Mouse (Mus musculus) cortical plate, adult 2 months (tissue): Measurements from ENCODE around the gene Col4a3.

Source experiments
- CTCF ChIP-seq: fragments of 200-500 bp; IDR thresholded peaks from 2 replicates; pipeline ENCODE4 v1.5.1; 2011; ENCODE audit warnings: mild to moderate bottlenecking, control low read depth, low read length; ENCODE audit not compliant: insufficient read depth; ENCODE audit errors: extremely low read depth
- POLR2A ChIP-seq: fragments of 200-500 bp; IDR thresholded peaks from 2 replicates; pipeline ENCODE4 v1.6.1; 2011; ENCODE audit warnings: mild to moderate bottlenecking, low read length, control low read depth; ENCODE audit not compliant: insufficient read depth; ENCODE audit errors: extremely low read depth

DNA sequence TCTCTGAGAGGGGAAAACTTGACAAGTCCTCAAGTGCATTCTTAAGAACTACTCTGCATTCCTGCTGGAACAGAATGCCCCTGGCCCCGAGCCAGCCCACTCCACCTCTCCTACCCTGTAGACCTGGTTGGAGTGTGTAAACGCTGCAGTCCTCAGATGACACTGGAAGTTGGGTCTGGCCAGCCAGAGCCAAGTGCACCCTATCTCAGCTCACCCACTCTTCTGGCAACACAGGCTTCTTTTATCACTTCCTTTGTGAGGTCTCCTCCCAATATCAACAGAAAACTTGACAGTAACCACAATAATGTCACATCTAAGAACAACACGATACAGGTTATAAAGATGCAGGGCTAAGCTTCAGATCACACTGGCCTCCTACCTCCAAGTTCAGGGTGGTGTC is 8.8 kb upstream of the Col4a3 start:
- TF ChIP-seq CTCF = no peak
- no peak for TF ChIP-seq POLR2A
